Mouse (Mus musculus): ENCODE measurements at regions not wholly inside any gene's neighbourhood (a gene's known extent, or its start where the extent isn't known, plus 50 kb on each side); places are given as distances from the start of the nearest gene placed in this dataset.

- TF ChIP-seq CTCF (IDR thresholded peaks at IDR 0.05; ENCODE audit: control insufficient read depth, insufficient read depth, insufficient replicate concordance, low read depth, low read length) (no peak), POLR2A (IDR thresholded peaks at IDR 0.05; ENCODE audit: control insufficient read depth, low read depth, low read length) (no peak)
Measured at GRCm38 (mm10) chrX:99340223-99340622, 130.8 kb downstream of the Pja1 start.
